Mouse (Mus musculus) cerebellum, adult 2 months (tissue): Measurements from ENCODE around the gene Dusp15.

Experiments
- CTCF ChIP-seq: fragments of 200-500 bp; IDR thresholded peaks from 2 replicates; pipeline ENCODE4 v1.5.1; 2011; ENCODE audit warnings: low read depth, mild to moderate bottlenecking, control low read depth, low read length, moderate library complexity, borderline replicate concordance; ENCODE audit not compliant: insufficient read depth
- POLR2A ChIP-seq: fragments of 200-500 bp; IDR thresholded peaks from 2 replicates; pipeline ENCODE4 v1.6.1; 2011; ENCODE audit warnings: low read length, control low read depth, borderline replicate concordance; ENCODE audit not compliant: insufficient read depth

- TF ChIP-seq POLR2A (no peak), CTCF (no peak)
Observed at GRCm38 (mm10) chr2:152916111-152916510, 35.4 kb downstream of the Dusp15 start.
